8 mouse cellular contexts compared by ENCODE assay signal in genomic region chr11:80086844-80087243, GRCm38 (mm10). TPM values are rescaled to one million over a fixed set of nuclear protein-coding genes. Genes with fewer than 3 reads are reported as not detected.
A peak's percentile ranks its signal among the peaks of the same experiment; 100 is the strongest.
DNase-seq lines count a peak whose midpoint lies in the region; ATAC-seq lines count a peak whose summit lies in the region.

No protein-coding gene starts in this region.

- no peaks in the 10 kb centered on the region for H3K27me3 ChIP-seq in forebrain, embryonic 13.5 days

- H3K27ac ChIP-seq in forebrain, embryonic 13.5 days = no peak overlapping the region

- H3K9me3 ChIP-seq in forebrain, embryonic 13.5 days (replicated peaks) = no peaks in the 10 kb centered on the region

- H3K4me2 ChIP-seq in forebrain, embryonic 13.5 days = no peak overlapping the region

- no peaks in the 10 kb centered on the region for H3K36me3 ChIP-seq in forebrain, embryonic 13.5 days (ENCODE audit: poor library complexity, severe bottlenecking)

- 9% methylated on average over 5 of the region's 5 CpGs for WGBS in forebrain, embryonic 13.5 days

- H3K4me1 ChIP-seq in forebrain, embryonic 13.5 days = peaks cover 14% of the 10 kb centered on the region

- peak; percentile 91 for DNase-seq in MEL-GATA-1-ER (ENCODE audit: extremely low read depth, low read depth)
- peak; percentile 92 for DNase-seq in c-Kit-positive CD71-negative TER-119-negative erythroid progenitor cells, embryonic 14.5 days (ENCODE audit: low read depth)
- peak; percentile 87 for DNase-seq in heart, postnatal 4 days
- DNase-seq in layer of hippocampus, postnatal 14 days (ENCODE audit: low spot score in 2 of 2) = peak; percentile 65 to 72
- DNase-seq in lung, postnatal 10 days = peak; percentile 90
- peak; percentile 69 to 83 for DNase-seq in right cerebral cortex, postnatal 10 days (ENCODE audit: low spot score in 2 of 2)
- peak; percentile 60 to 80 for DNase-seq in urinary bladder, postnatal 36 days (ENCODE audit: low spot score in 2 of 2)

- H3K4me3 ChIP-seq in forebrain, embryonic 13.5 days = no peak overlapping the region

- H3K9ac ChIP-seq in forebrain, embryonic 13.5 days = no peak overlapping the region

- peak; percentile 75; the same call in 1 of the 2 replicates for ATAC-seq in forebrain, embryonic 13.5 days

RNA-seq across cellular contexts. Expression of gene Atad5, which starts 2.4 kb away (rescaled TPM):
- polyA plus RNA-seq in forebrain, embryonic 13.5 days (2015; fragmentation: Nextera tagmentation; extraction: Ambion mirVana) = 13.2 and 14.0 TPM in 2 replicates
- 1 to 10 TPM; 8.2 to 8.8 TPM for total RNA-seq in heart, postnatal 4 days (2021)
- 1 to 10 TPM; 3.8 to 4.7 TPM for total RNA-seq in layer of hippocampus, postnatal 14 days (2021)

RNA-seq across cellular contexts. Expression of gene Crlf3, which starts 6.1 kb away (rescaled TPM):
- polyA plus RNA-seq in forebrain, embryonic 13.5 days (2015; fragmentation: Nextera tagmentation; extraction: Ambion mirVana) = 24.1 and 24.8 TPM in 2 replicates
- 10 to 100 TPM; 24.0 to 25.4 TPM for total RNA-seq in heart, postnatal 4 days (2021)
- total RNA-seq in layer of hippocampus, postnatal 14 days (2021) = 10 to 100 TPM; 18.3 to 22.1 TPM

RNA-seq across cellular contexts. Expression of gene Tefm, which starts 55.1 kb away (rescaled TPM):
- polyA plus RNA-seq in forebrain, embryonic 13.5 days (2015; fragmentation: Nextera tagmentation; extraction: Ambion mirVana) = 29.6 and 30.0 TPM in 2 replicates
- total RNA-seq in heart, postnatal 4 days (2021) = 10 to 100 TPM; 19.1 to 19.5 TPM
- 10 to 100 TPM; 11.3 to 12.7 TPM for total RNA-seq in layer of hippocampus, postnatal 14 days (2021)
